Mouse (Mus musculus): ENCODE results near the gene Slc38a4.

GRCm38 (mm10) chr15:96952488-96952887 is 103.3 kb downstream of the Slc38a4 start:
- TF ChIP-seq GATA1 (IDR thresholded peaks at IDR 0.05; ENCODE audit: low read length), result no peak
- TF ChIP-seq TAL1 (IDR thresholded peaks at IDR 0.05; ENCODE audit: low read length), result no peak
